Mouse (Mus musculus): ENCODE measurements around the gene Zcchc8.

DNA sequence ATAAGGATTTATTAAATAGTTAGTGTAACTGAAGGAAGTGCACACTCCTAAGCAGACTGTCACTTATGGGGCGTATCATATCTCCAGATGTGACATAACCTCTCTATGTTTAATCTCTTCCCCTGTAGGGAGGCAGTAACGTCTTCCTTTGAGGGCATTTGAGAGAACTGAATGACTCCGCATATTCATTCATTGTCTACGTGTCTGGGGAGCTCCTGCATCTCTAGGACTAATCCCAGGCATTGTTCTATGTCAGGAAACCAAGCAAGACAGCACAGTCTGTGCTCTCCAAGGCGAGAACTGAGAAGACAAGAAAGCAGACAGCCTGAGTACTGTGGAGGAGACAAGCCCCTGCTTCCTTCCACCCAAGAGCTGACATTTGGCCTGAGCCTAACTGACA is 66.0 kb downstream of the Zcchc8 start:
- TF ChIP-seq CTCF (IDR thresholded peaks at IDR 0.05) = no peak
- peak; percentile 67; the same call in 1 of the 2 replicates for TF ChIP-seq EP300 (IDR thresholded peaks at IDR 0.05; ENCODE audit: insufficient read depth, low read depth, low read length)
- TF ChIP-seq POLR2A (IDR thresholded peaks at IDR 0.05; ENCODE audit: insufficient read depth, low read depth, low read length) = no peak

Data from heart, adult 2 months (tissue).